Mouse (Mus musculus): Measurements from ENCODE around the gene Arhgap30.

Gene Arhgap30

DNA sequence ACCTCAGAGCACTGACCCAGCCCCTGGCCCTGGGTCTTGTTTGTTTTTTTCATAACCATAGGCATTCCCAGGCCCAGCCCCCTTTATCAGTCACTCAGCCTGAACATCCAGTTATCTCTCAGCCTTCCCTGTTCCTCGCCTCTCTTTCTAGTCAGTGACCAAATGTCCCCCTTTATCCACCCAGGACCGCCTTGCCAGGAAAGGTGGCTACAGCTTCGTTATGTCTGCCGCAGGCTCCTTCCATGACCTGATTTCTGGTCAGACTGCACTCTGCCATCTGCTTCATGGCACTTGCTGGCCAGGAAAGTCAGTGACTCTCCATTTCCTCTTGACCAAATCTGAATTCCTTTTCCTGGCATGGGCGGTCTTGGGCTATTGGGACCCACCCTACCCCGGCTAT, 10.5 kb upstream of the Arhgap30 start:
- no peak for DNase-seq

DNA sequence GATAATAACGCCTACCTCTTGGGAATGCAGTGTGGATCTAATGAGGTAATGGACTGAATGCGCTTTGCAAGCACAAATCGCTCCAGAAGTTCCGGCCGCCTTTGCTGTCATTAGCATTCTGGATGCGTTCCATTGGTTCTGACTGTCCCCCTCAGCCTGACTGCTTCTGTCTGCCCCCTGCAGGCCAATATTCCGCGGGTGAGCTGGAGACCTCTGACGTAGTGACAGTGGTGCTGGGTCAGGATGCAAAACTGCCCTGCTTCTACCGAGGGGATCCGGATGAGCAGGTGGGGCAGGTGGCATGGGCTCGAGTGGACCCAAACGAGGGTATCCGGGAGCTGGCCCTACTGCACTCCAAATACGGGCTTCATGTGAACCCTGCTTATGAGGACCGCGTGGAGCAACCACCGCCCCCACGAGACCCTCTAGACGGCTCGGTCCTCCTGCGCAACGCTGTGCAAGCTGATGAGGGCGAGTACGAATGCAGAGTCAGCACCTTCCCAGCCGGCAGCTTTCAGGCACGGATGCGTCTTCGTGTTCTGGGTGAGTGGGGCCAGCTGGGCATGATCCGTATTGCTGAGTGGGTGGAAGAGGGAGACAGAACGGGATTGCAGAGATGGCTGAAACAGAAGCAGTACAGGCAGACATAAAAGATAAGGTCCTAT, 8.7 kb upstream of the Arhgap30 start:
- DNase-seq = peak; percentile 84 to 89

DNA sequence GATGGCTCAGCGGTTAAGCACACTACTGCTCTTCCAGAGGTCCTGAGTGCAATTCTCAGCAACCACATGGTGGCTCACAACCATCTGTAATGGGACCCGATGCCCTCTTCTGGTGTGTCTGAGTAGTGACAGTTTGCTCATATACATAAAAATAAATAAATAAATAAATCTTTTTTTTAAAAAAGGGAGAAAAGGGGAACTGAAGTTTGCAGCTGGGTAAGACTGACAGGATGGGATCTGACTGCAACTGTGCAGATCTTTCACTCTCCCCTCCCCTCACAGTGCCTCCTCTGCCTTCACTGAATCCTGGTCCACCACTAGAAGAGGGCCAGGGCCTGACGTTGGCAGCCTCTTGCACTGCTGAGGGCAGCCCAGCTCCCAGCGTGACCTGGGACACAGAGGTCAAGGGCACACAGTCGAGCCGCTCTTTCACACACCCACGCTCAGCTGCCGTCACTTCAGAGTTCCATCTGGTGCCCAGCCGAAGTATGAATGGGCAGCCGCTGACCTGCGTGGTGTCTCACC, 6.6 kb upstream of the Arhgap30 start:
- no peak for DNase-seq

DNA sequence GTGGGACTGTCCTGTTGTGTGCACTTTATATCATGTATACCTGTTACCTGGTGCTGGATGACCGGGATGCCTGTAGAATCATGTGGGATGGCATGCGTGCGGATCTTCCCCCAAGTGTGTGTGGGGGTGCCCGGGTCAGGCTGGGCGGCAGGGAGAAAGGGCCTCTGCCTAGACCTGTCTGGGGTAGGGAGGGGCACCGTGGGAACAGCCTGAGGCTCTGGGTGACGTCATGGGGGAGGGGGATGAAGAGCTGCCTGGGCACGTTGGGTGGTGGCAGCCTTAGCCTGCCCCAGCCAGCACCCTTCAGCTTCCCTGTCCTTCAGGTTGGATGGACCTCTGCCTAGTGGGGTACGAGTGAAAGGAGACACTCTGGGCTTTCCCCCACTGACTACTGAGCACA, 4.4 kb upstream of the Arhgap30 start:
- DNase-seq = no peak

DNA sequence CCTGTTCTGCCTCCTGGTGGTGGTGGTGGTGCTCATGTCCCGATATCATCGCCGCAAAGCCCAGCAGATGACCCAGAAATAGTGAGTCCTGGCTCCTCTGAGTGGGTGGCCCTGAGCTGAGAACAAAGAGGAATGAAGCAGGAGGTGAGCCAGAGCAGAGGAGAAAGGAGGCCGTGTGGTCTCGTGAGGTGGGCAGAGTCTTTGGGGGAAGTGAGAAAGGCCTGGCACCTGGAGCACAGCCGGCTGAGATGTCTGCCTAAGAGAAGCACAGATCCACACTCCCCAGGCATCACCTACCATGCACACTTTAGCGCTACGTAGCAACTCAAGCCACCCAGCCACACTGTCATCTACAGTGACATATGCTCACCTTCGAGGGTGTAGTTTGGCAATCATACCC, 3.6 kb upstream of the Arhgap30 start:
- DNase-seq = no peak

DNA sequence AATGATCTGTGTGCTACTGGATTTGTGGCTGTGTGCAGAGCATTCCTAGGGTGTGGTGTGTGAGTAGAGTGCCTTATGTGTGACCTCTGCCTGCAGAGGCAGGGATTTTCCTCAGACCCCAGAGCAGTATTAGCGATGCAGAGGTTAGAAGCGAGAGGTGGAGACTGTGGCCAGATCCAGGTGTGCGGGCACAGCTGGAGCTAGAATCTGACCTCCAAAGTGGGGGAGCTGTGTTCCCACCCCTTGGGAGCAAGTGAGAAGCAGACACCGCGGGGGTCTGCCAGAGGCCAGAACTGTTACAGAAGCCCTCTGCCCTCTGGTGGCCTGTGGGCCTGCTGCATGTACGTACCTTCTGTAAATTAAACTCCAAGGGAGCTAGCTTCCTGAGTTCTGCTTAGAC, 1.7 kb upstream of the Arhgap30 start:
- DNase-seq = peak in 1 of 2 experiments; percentile 49

DNA sequence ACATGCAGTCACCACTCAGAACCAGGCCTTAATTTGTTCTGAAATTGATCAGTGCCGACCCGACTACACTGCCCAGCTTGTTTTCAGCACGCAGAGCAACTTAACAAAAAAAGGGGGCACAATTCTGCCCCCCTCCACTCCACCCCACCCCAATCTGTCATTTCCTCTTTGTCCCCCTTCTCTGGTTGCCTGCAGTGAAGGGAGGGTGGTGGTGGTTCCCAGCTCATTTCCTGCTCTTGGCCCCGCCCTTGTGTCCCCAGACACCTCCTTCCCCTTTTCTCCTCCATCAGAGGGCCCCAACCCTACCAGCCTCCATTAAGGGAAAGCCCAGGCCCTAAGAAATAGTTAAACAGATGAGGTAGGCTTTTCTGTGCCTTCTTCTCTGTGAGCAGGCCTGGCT, 1.3 kb downstream of the Arhgap30 start:
- peak; percentile 67 to 70 for DNase-seq

DNA sequence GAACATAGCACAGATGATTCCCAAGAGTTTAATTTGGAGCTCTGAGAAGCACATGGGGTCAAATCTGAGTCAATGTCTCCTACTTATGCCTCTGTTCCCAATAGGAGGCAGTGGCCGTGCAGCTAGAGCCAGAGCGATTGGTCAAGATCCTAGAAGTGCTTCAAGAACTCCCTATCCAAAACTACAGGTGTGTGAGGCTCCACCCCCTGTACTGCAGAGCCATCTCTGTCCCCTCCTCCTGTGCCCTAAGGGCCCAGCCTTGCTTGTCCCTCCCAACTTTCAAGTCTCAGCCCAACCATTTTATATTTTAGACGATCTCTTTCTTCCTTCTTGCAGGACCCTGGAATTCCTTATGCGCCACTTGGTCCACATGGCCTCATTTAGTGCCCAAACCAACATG, 13.1 kb downstream of the Arhgap30 start:
- DNase-seq = no peak

DNA sequence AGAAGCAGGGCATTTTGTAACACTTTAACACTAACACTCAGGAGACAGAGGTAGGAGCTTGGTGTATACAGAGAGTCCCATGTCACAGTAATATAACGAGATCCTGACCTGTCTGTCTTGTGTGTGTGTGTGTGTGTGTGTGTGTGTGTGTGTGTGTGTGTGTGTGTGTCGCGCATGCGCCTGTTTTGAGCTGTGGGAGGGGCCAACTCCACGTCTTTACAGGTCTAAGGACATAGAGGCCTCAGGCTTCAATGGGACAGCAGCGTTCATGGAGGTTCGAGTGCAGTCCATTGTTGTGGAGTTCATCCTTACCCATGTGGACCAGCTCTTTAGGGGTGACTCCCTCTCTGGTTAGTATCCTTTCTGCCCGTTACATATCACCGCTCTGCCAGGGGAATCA, 14.2 kb downstream of the Arhgap30 start:
- no peak for DNase-seq

DNA sequence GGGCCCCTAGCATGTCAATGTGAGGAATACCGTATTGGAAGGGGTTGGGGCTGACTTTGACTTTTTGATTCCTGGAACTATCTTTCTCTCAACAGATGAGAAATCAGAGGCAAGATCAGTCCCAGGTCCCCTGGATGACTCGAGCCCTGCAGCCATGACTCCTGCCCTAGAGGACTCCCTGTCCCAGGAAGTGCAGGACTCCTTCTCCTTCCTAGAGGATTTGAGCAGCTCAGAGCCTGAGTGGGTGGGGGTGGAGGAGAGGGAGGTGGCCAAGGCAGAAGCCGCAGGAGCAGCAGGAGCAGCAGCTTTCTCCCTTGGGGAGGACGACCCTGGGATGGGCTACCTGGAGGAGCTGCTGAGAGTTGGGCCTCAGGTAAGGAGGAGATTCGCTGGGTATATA, 18.5 kb downstream of the Arhgap30 start:
- DNase-seq = no peak

DNA sequence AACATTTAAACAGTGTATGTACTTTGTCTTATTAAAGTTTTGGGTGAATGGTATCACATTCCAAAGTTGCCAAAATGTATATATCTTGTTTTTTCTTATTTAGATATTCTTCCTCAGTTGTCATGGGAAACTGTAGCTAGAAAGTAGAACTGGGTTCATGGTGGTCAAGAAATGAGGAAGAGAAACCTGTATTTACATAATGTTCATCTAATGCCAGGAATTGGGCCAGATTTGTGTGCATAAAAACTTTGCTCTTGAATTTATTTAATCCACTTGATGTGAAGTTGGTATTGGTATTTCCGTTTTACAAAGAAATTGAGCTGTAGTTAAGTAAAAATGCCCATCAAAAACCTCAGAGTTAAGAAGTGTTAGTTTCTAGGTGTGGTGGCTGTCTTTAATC, 21.5 kb downstream of the Arhgap30 start:
- DNase-seq = no peak

DNA sequence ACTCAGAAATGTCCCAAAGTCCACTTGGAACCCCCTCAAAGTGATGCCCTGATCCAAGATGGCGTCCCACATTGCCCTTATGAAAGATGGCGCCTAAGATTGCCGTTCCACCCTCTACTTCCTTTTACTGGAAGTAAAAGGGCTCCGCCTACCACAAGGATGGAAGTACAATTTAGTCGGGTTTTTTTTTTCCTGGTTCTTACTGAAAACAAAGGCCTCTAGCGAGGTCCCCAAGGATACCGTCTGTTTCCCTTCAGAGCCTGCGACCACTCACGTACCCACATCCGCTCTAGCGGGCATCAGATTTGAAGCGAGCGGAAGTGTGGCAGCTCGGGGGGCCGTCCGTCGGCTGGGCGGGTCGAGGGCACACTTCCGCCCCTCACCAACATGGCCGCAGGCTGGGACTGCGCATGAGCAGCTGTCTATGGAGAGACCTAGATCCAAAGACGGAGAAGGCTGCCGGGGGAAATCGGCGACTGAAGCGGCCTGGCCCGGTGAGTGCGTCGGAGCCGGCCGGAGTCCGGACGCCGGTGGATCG, 22.3 kb downstream of the Arhgap30 start, which contains the start of gene Usf1:
Usf1 (plus strand) TSS at position 367 of the 538 bp plus-strand sequence.
- DNase-seq = peak; percentile 96 to 97

DNA sequence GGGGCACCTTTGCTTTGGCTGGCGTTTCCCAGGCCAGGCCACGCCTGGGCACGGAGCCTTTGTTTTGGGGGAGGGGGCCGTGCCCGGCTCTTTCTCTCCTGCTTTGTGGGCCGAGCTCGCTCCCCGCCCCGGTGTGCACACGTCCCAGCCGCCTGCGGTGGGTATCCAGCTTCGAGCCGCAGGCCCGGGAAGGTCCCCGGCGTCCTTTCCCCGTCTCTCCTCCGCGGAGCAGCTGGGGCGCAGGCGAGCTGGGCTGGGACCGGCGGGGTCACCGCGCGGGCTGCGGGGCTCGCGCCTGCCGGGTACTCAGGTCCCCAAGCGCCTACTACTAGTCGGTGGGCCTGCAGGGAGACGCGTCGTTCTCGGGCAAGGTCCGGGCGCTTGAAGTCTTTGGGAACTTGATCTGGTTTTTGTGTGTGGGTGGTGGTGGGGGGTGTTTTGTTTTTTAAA, 22.8 kb downstream of the Arhgap30 start:
- no peak for DNase-seq

DNA sequence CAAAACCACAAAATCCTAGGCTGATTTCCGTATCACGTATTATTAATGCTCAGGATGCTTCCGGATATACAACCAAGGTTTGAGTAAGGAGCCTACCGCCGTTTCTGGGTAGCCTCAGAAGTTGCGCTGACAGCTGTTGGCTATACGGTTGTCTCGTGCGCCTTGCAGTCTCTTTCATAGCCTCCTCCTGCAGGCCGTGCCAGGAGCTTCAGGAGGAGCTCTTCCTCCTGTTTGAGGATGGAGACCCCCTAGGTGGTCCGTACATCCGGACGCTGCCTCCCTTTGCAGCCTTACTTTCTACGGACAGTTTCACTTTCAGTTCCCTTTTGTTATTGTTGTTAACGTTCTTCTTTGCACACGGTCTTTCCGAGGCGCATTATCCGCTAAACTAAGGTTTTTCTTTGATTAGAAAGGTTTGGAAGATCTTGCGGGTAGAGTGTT, 23.3 kb downstream of the Arhgap30 start:
- DNase-seq = peak; percentile 54 to 55

DNA sequence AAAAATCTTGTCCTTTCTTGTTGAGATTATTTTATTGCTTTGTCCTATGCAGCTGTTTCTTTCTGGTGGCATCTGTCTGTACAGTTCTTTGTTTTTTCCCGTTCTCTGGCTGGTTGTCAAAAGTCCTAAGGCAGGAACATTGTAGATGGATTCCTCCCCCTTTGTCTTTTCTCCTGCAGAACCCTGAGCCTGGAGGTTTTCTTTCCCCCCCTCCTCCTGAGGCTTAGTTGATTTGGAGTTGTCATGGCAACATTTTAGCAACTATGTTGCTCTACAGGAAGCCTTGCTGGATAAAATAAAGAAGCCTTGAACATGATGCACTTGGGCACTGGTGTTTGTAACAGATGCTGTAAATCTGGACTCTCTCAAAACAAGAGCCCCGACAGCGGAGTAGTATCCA, 23.7 kb downstream of the Arhgap30 start:
- DNase-seq = no peak

DNA sequence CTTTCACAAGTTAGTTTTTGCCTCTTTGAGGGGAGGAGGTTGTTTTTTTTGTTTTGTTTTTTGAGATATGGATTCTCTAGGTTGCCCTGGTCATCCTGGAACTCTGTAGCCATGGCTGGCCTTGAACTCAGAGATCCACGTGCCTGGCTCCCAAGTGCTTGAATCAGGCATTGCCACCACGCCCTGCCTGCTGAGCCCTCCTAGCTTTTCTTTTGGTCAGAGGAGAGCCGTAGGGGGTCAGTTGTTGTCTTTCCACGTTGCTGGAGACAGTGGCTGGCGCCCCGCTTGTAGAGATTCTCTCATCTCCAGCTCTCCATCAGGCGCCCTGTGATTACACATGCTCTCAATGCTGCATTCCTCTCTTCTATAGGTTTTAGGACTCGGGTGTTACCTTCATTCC, 24.9 kb downstream of the Arhgap30 start:
- no peak for DNase-seq

DNA sequence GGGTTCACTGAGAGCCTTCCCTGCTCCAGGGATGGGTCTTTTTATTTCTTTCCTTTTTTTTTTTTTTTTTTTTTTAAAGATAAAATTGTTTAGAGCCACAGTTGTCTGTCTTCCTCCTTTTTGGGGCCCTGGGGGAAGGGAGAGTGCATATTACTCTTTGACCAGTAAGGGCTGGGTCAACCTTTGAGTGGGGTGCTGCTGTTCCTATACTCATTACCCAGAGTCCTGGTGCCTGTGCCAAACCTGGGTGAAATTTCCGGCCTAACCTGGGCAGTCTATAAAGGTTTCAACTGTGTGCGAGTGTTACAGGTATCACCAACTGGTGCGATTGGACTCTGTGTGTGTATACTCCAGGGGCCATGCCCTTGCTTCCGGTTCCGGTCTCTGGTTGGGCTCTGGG, 29.9 kb downstream of the Arhgap30 start, which contains the start of gene Tstd1:
Tstd1 (plus strand) TSS at position 213 of the 400 bp plus-strand sequence.
- no peak for DNase-seq

DNA sequence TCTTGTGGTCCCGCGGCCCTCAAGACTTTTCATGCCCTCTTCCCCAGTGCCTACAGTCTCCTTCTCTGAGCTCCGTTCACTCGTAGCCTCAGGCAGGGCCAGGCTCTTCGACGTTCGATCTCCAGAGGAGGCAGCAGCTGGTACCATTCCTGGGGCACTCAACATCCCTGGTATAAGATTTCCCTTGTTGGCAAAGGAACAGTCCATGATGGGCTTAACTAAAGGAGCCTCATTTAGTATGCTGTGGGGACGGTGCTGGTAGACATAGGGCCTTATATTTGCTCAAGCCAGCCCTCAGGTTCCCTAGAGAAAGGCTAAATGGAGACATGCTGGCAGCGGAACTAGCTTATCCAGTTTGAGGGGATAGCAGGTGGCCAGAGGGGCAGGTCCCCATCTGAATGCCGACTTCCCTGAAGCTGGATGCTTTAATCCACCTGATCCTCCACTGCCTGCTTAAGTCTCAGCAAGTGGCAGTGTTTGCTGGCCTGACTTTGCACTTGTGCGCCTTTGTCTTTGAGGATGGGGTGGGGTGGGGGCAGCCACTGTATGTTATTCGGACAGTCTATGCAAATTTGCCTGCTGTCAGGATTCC, 30.6 kb downstream of the Arhgap30 start:
- no peak for DNase-seq

DNA sequence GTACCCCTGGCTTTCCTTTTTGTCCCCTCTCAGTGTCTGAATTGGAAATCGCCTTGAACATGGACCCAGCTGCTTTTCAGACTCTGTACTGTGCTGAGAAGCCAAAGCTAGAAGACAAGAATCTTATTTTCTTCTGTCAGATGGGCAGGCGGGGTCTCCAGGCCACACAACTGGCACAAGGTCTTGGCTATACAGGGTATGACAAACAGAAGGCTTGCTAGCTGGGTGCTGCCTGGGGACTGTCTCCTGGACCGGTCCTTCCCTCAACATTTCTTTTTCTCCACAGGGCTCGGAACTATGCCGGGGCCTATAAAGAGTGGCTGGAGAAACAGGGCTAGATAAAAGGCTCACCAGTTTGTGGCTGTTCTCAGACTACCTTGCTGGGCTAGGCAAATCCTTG, 31.2 kb downstream of the Arhgap30 start:
- no peak for DNase-seq

DNA sequence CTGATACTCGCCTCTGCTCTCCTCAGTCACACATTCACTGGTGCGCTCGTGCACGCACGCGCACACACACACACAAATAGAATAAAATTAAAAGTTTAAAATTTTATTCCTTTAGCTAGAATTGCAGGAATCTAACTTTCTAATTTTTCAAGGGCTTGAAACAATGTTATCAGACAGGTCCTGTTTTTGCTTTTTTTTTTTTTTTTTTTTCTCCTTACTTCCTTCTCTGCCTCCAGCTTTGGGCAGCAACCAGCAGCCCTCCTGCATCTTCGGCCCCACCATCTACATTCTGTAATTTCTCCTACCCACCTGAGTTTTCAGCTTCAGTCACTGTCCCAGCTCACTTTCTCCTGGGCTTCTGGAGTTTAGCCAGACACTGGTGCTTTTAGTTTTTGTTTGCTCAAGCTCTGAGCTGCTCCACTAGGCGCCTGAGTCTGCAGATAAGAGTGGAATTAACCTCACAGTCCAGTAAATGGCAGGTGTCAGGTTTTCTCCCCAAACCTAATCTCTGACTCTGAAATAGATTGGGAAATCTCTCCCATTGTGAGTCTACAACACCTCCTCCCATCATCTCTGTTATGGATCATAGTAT, 33.8 kb downstream of the Arhgap30 start:
- DNase-seq = no peak

DNA sequence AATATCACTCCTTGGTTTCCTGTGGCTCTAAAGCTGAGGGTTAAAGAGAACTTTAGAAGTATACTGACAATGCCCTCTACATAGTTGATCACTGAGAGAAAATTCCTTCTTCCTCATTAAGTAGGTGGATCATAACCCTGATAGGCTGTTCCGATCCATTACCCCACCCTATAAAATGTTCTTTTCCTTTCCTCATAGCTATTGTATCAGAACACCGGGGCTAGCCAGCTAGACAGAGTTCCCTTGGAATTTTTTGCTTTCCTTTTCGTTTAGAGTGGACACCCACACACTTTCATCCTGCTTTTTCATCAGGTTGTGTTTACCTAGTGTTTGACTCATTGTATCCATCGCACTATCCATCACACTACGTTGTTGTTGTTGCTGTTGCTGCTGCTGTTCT, 35.9 kb downstream of the Arhgap30 start:
- DNase-seq = no peak

DNA sequence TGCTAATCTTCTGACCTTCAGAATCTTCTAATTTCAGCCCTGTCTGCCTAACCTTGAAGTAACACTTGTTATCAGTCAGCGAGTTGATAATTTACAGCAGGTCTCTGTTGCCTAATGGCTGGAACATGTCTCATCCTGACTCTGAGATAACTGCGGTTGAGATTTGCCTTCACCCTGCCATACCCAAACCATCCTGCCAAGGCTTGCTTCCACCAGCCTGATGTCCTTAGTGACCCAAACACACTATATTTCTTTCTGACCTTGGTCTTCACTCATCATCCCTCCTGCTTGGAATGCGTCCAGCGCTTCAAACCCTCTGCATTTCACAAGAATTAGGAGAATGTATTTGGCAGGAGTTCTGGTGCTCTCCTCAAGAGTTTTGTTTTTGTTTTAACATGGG, 36.4 kb downstream of the Arhgap30 start:
- DNase-seq = no peak

DNA sequence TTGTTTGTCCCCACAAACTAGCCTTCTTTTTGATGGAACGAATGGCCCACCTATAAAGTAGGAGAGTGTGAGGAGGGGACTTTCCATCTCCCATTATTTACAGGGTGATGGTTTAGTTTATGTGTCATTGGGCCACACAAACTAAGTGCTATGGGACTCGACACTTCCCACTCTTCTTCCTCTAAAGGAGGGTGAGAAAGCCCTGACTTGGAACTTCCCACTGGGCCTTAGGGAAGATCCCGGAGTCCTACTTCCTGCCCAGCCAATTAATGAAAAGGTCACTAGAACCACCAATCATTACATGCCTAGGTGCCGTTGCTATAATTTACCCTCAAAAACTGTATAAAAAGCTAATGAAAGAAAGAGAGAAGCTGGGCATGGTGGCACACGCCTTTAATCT, 43.4 kb downstream of the Arhgap30 start:
- no peak for DNase-seq

DNA sequence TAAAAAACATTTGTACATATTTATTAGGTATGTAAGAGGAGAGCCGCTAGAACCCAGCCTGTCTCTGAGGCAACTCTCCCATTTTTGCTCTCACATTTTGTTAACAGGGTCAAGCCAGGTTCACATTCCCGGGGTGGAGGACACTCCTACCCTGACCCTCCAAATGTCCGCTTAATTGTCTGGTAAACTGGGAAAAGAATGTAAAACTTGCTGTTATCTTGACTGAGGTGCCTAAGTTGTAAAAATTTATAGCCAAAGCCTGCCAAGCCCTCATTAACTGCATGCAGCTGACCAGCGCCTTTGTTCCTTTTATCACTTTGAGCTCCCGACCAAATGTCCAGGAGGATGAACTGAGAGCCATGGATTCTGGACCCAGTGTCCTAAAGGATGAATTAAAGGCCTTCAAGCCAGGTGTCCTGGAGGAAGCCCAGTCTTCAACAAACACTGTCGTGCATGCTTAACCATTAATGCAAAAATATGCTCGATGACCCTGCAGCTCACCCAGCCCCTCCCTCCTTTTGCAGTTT, 46.6 kb downstream of the Arhgap30 start:
- no peak for DNase-seq

Data from lung, postnatal 4 days (tissue).